Mouse (Mus musculus) megakaryocyte, embryonic 14.5 days (primary cell): ENCODE results near the gene Gm10985.

Experiments used
- FLI1 ChIP-seq: IDR thresholded peaks from 2 replicates; pipeline ENCODE4 v1.6.1; 2012; ENCODE audit warnings: low read length, inconsistent platforms, mixed read lengths
- GATA1 ChIP-seq: IDR thresholded peaks from 3 replicates; pipeline ENCODE4 v1.6.1; 2012; ENCODE audit warnings: mixed read lengths, low read length, inconsistent platforms, borderline replicate concordance

GRCm38 (mm10) chr3:53844786-53845185 lies at the start of gene Gm10985:
- TF ChIP-seq GATA1 (no peak), FLI1 (no peak)
